8 mouse cellular contexts compared by ENCODE assay signal in the genomic region with DNA sequence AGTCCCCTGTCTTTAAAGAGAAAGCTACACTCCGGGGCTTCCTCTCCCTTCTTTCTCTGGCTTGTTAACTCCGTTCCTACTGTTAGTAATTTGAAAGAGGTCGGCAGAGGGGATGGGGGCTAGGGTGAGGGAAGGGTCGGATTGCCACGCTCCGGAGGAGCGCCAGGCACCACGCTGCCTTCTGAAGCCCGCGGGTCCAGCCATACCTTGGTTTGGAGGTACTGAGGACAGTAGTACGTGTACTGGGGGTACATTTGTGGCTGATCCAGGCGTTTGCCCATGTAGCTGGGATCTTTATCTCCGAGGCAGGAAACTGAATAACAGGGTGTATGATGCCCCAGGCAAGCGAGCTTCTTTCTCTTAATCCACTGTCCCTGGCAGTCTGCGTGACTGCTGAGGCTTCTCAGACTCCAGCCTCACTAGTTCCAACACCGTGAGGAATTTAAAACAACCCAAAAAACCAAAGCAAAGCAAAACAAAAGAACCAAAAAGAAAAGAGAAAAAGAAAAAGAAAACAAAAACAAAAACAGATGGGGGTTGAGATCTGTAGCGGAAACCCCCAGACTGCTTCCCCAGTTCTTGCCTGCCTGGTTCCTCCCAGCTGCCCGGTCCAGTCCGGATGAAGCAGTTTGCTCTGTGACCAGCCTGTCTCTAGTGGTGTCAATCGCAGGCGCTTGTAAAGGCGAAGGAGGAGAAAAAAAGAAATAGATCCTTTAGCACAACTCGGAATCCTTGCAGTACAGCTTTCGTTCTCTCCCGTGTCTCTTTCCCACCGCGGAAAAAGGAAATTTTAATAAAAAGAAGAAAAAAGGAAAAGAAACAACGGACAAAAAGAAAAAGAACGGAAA.
A peak's percentile ranks its signal among the peaks of the same experiment; 100 is the strongest.
DNase-seq lines count a peak whose midpoint lies in the region; ATAC-seq and TF ChIP-seq lines count a peak whose summit lies in the region.

No protein-coding gene starts in this region.

- no peak for TF ChIP-seq CTCF in liver, adult 2 months (IDR thresholded peaks at IDR 0.05; ENCODE audit: low read depth, low read length)

- H3K4me2 ChIP-seq in hindbrain, embryonic 14.5 days (replicated peaks), result peak overlapping the region; percentile 78
- H3K4me2 ChIP-seq in neural tube, embryonic 12.5 days (replicated peaks), result peak overlapping the region; percentile 75

- peak; percentile 43 to 67 for DNase-seq in heart, adult 18-20 months
- no peak for DNase-seq in heart, adult 8-10 months (ENCODE audit: low spot score)
- peak; percentile 21 for DNase-seq in ZHBTc4 (ENCODE audit: low read depth, low spot score)
- DNase-seq in forebrain, embryonic 10.5 days (ENCODE audit: extremely low spot score, low spot score), result peak; percentile 69
- peak; percentile 64 for DNase-seq in hindbrain, embryonic 14.5 days (ENCODE audit: low spot score)
- no peak for DNase-seq in liver, adult 2 months (ENCODE audit: extremely low read depth, low read depth, low spot score)
- no peak for DNase-seq in spleen, postnatal 36 days (ENCODE audit: low spot score in 2 of 2)

- H3K27ac ChIP-seq in forebrain, embryonic 10.5 days, result peak overlapping the region; percentile 83
- peak overlapping the region; percentile 87 for H3K27ac ChIP-seq in hindbrain, embryonic 14.5 days
- H3K27ac ChIP-seq in liver, adult 2 months (replicated peaks; ENCODE audit: insufficient read depth, low read depth, low read length), result peak overlapping the region; percentile 42; the same call in 1 of the 2 replicates
- peak overlapping the region; percentile 6; the same call in 1 of the 2 replicates for H3K27ac ChIP-seq in neural tube, embryonic 12.5 days

- peaks cover 50% of the 10 kb centered on the region for H3K27me3 ChIP-seq in forebrain, embryonic 10.5 days (ENCODE audit: poor library complexity, severe bottlenecking)
- H3K27me3 ChIP-seq in hindbrain, embryonic 14.5 days (ENCODE audit: control insufficient read depth, insufficient read depth, low read length), result no peaks in the 10 kb centered on the region
- no peaks in the 10 kb centered on the region for H3K27me3 ChIP-seq in liver, adult 2 months (ENCODE audit: control insufficient read depth, insufficient read depth, low read length)
- no peaks in the 10 kb centered on the region for H3K27me3 ChIP-seq in neural tube, embryonic 12.5 days (replicated peaks)

- peak overlapping the region; percentile 58 for H3K4me3 ChIP-seq in forebrain, embryonic 10.5 days
- peak overlapping the region; percentile 60 for H3K4me3 ChIP-seq in hindbrain, embryonic 14.5 days (replicated peaks; ENCODE audit: low read length)
- H3K4me3 ChIP-seq in liver, adult 2 months (ENCODE audit: insufficient read depth, low read depth, low read length), result peak overlapping the region; percentile 78
- H3K4me3 ChIP-seq in neural tube, embryonic 12.5 days, result peak overlapping the region; percentile 60

- peak overlapping the region; percentile 77 for H3K9ac ChIP-seq in hindbrain, embryonic 14.5 days
- H3K9ac ChIP-seq in liver, adult 2 months (ENCODE audit: low read depth, low read length), result peak overlapping the region; percentile 54
- H3K9ac ChIP-seq in neural tube, embryonic 12.5 days, result peak overlapping the region; percentile 66

- under 1% methylated on average over 29 of the region's 29 CpGs for WGBS in forebrain, embryonic 10.5 days
- under 1% methylated on average over 29 of the region's 29 CpGs for WGBS in hindbrain, embryonic 14.5 days
- WGBS in liver, adult 2 months, result 1% methylated on average over 29 of the region's 29 CpGs
- WGBS in neural tube, embryonic 12.5 days, result under 1% methylated on average over 29 of the region's 29 CpGs

- no peak for TF ChIP-seq POLR2A in liver, adult 2 months (IDR thresholded peaks at IDR 0.05; ENCODE audit: extremely low read depth, insufficient read depth, low read length)

- no peaks in the 10 kb centered on the region for H3K79me2 ChIP-seq in liver, adult 2 months (ENCODE audit: control insufficient read depth, insufficient read depth, low read length)

- peak; percentile 65 for ATAC-seq in hindbrain, embryonic 14.5 days (ENCODE audit: low FRiP score)
- ATAC-seq in neural tube, embryonic 12.5 days (ENCODE audit: low FRiP score, low read depth), result peak; percentile 70

- peaks cover 41% of the 10 kb centered on the region for H3K4me1 ChIP-seq in forebrain, embryonic 10.5 days
- H3K4me1 ChIP-seq in hindbrain, embryonic 14.5 days (replicated peaks; ENCODE audit: control insufficient read depth, insufficient read depth, low read length), result peaks cover 29% of the 10 kb centered on the region; the same call in 1 of the 2 replicates
- H3K4me1 ChIP-seq in liver, adult 2 months (ENCODE audit: control insufficient read depth, insufficient read depth, low read length), result no peaks in the 10 kb centered on the region
- peaks cover 22% of the 10 kb centered on the region for H3K4me1 ChIP-seq in neural tube, embryonic 12.5 days

- no peaks in the 10 kb centered on the region for H3K36me3 ChIP-seq in forebrain, embryonic 10.5 days (replicated peaks)
- H3K36me3 ChIP-seq in hindbrain, embryonic 14.5 days (replicated peaks; ENCODE audit: control insufficient read depth, insufficient read depth), result no peaks in the 10 kb centered on the region
- H3K36me3 ChIP-seq in liver, adult 2 months (ENCODE audit: control insufficient read depth, insufficient read depth, low read length), result no peaks in the 10 kb centered on the region
- H3K36me3 ChIP-seq in neural tube, embryonic 12.5 days, result no peaks in the 10 kb centered on the region

- H3K9me3 ChIP-seq in forebrain, embryonic 10.5 days, result no peaks in the 10 kb centered on the region
- H3K9me3 ChIP-seq in hindbrain, embryonic 14.5 days (ENCODE audit: control insufficient read depth, low read length), result no peaks in the 10 kb centered on the region
- H3K9me3 ChIP-seq in neural tube, embryonic 12.5 days, result no peaks in the 10 kb centered on the region

Comparison
In these comparisons a context has a peak if more than half of its experiments do, and no peak if none do; other contexts are left out.
1. DNase-seq: peak in heart, adult 18-20 months (2 of 2), ZHBTc4 (single experiment), forebrain, embryonic 10.5 days (single experiment) and hindbrain, embryonic 14.5 days (single experiment); none in heart, adult 8-10 months (single experiment), liver, adult 2 months (single experiment) and spleen, postnatal 36 days (0 of 2).
2. H3K27ac ChIP-seq: peak in every context shown above with its lines; median percentile 87 in hindbrain, embryonic 14.5 days; 83 in forebrain, embryonic 10.5 days; 42 in liver, adult 2 months; 6 in neural tube, embryonic 12.5 days.
3. Peak in every context shown above with its lines, with median percentiles within 50 percentile points of each other: H3K4me3 ChIP-seq and H3K9ac ChIP-seq.